Mouse (Mus musculus) limb, embryonic 14.5 days (tissue): ENCODE data around the gene Lpcat3. TPM values are rescaled to one million over a fixed set of nuclear protein-coding genes. Genes with fewer than 3 reads are reported as not detected.
"Not testable (repeated sequence)": the region's sequence is repeated elsewhere in the genome, so short reads cannot be mapped to it uniquely, and the experiment has no call there.

ENCODE experiments used
- ATAC-seq: fragments of 200-750 bp; cut with Nextera tagmentation; 2 replicates; pipeline ENCODE4 v1.8.0; 2017; ENCODE audit warnings: low read depth, moderate number of reproducible peaks, moderate TSS enrichment; ENCODE audit not compliant: low FRiP score
- DNase-seq: peaks from one replicate; pipeline ENCODE4 v3.0.0-alpha.2; 2015; ENCODE audit warnings: low spot score
- H3K27ac ChIP-seq: fragments of 300-500 bp; sonication (generic); replicated peaks from 2 replicates; pipeline ENCODE4 v1.5.1; 2014; ENCODE audit warnings: low read depth, mild to moderate bottlenecking, low read length, moderate library complexity, mixed read lengths
- H3K27me3 ChIP-seq: fragments of 300-500 bp; sonication (generic); 2 replicates; pipeline ENCODE4 v1.6.1; 2014; ENCODE audit warnings: low read length, mixed read lengths; ENCODE audit not compliant: control insufficient read depth, insufficient read depth
- H3K36me3 ChIP-seq: fragments of 300-500 bp; sonication (generic); 2 replicates; pipeline ENCODE4 v1.6.1; 2014; ENCODE audit warnings: mild to moderate bottlenecking, low read length, moderate library complexity, mixed read lengths; ENCODE audit not compliant: control insufficient read depth, insufficient read depth
- H3K4me1 ChIP-seq: fragments of 300-500 bp; sonication (generic); 2 replicates; pipeline ENCODE4 v1.6.1; 2014; ENCODE audit warnings: antibody characterized with exemption, low read length, mixed read lengths; ENCODE audit not compliant: control insufficient read depth, insufficient read depth
- H3K4me2 ChIP-seq: fragments of 300-500 bp; sonication (generic); replicated peaks from 2 replicates; pipeline ENCODE4 v1.6.1; 2014; ENCODE audit warnings: low read depth, mild to moderate bottlenecking, low read length, moderate library complexity; ENCODE audit not compliant: severe bottlenecking
- H3K4me3 ChIP-seq: fragments of 300-500 bp; sonication (generic); replicated peaks from 2 replicates; pipeline ENCODE4 v1.5.1; 2014; ENCODE audit warnings: low read length
- H3K9ac ChIP-seq: fragments of 300-500 bp; sonication (generic); 2 replicates; pipeline ENCODE4 v1.6.1; 2014; ENCODE audit warnings: mild to moderate bottlenecking, low read depth, low read length, moderate library complexity; ENCODE audit not compliant: severe bottlenecking
- H3K9me3 ChIP-seq: fragments of 300-500 bp; sonication (generic); 2 replicates; pipeline ENCODE4 v1.6.1; 2016; ENCODE audit warnings: low read length; ENCODE audit not compliant: control insufficient read depth
- POLR2A ChIP-seq: fragments of 200-500 bp; IDR thresholded peaks from 2 replicates; pipeline ENCODE4 v1.8.0; 2012; ENCODE audit warnings: inconsistent platforms, mild to moderate bottlenecking, moderate library complexity, borderline replicate concordance; ENCODE audit not compliant: insufficient read depth, insufficient read length; ENCODE audit errors: extremely low read depth
- WGBS: fragments of 180-500 bp; shearing (Covaris S2); extraction: QIAGEN DNeasy Blood & Tissue Kit; methylation state at CpG from one replicate; pipeline ENCODE4 v1.1.7; 2014; 5-methylcytosine and 5-hydroxymethylcytosine counted together
- polyA plus RNA-seq, 2 experiments: library from polyadenylated mRNA; depleted of rRNA in 1 of 2; stranded (reverse) in 1 of 2; unstranded in 1 of 2; fragments of >200 nt; fragmentation: Nextera tagmentation in 1 of 2; extraction: Ambion mirVana in 1 of 2; gene quantifications; 2 replicates each; pipeline versions ENCODE4 v1.2.1 to v1.2.3; 2012 to 2014

The Lpcat3 gene
- polyA plus RNA-seq, 2 experiments, result 49.3 to 80.8 TPM

- no peaks in the 10 kb centered on the region for H3K36me3 ChIP-seq
- H3K4me2 ChIP-seq, result no peak overlapping the region
- H3K4me3 ChIP-seq, result no peak overlapping the region
- no peaks in the 10 kb centered on the region for H3K9me3 ChIP-seq
- TF ChIP-seq POLR2A, result no peak
- H3K9ac ChIP-seq, result no peak overlapping the region
- H3K27me3 ChIP-seq, result no peaks in the 10 kb centered on the region
- ATAC-seq, result no peak
- 91% methylated on average over 12 of the region's 12 CpGs for WGBS
- no peaks in the 10 kb centered on the region for H3K4me1 ChIP-seq
- no peak overlapping the region for H3K27ac ChIP-seq
- DNase-seq, result no peak
Observed at GRCm38 (mm10) chr6:124685606-124686386, 23.0 kb downstream of the Lpcat3 start.

DNA sequence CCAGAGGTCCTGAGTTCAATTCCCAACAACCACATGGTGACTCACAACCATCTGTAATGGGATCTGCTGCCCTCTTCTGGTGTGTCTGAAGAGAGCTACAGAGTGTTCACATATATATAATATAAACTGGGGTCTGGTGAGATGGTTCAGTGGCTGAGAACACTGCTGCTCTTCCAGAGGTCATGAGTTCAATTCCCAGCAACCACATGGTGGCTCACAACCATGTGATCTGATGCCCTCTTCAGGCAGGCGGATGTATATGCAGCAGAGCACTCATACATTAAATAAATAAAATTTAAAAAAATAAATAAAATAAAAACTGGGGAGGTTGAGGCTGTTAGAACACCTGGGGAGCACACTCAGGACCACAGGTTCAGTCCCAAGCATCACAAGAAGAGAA lies 23.8 kb downstream of the Lpcat3 start:
- ATAC-seq, result not testable (repeated sequence)

DNA sequence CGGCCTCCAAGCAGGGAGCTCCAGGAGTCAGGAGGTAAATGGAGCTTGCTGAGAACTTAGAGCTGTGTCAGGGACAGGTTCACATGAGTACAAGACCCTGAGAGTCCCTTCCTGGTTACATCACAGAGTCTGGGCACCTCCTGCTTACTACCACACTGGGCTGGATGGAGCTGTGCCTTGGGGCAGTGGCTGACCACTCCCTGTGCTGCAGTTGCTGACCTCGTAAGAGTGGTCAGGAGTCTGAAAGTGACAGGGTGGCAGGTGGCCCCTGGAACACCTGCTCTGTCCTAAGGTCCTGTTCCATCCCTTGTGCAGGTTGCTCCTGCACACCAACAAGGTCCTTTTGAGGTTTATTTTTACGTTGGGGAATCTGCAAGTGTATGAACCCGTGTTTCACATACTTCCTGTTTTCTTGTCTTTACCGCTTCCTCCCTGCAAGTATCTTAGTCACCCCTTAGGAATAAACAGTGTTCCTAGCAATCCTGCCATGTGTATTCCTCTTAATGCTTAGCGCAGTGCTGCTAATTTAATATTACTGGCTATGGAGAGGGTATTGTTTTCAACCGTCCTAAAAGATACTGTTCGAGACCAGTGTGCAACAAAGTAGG lies 25.4 kb downstream of the Lpcat3 start:
- Histone ChIP-seq H3K27me3 (no peaks in the 10 kb centered on the region), H3K27ac (no peak overlapping the region), H3K4me2 (no peak overlapping the region), H3K4me3 (no peak overlapping the region), H3K36me3 (no peaks in the 10 kb centered on the region), H3K4me1 (no peaks in the 10 kb centered on the region), H3K9me3 (no peaks in the 10 kb centered on the region), H3K9ac (no peak overlapping the region)
- no peak for TF ChIP-seq POLR2A
- WGBS, result 87% methylated on average over 8 of the region's 8 CpGs
- no peak for ATAC-seq
- no peak for DNase-seq

More for the DNA sequence above, 23.8 kb downstream of the Lpcat3 start:
- not testable (repeated sequence) for H3K36me3 ChIP-seq, H3K9me3 ChIP-seq, H3K4me1 ChIP-seq, H3K4me3 ChIP-seq, DNase-seq, H3K27me3 ChIP-seq, H3K4me2 ChIP-seq, H3K27ac ChIP-seq, H3K9ac ChIP-seq
- WGBS, result 76% methylated on average over 1 of the region's 1 CpGs

GRCm38 (mm10) chr6:124689011-124689410 lies 26.2 kb downstream of the Lpcat3 start:
- 93% methylated on average over 3 of the region's 3 CpGs for whole genome bisulfite sequencing
- no peaks in the 10 kb centered on the region for H3K4me1 ChIP-seq
- DNase-seq (no peak), ATAC-seq (no peak)
- no peaks in the 10 kb centered on the region for H3K36me3 ChIP-seq
- H3K27me3 ChIP-seq, result no peaks in the 10 kb centered on the region
- H3K4me3 ChIP-seq, result no peak overlapping the region
- H3K9ac ChIP-seq, result no peak overlapping the region
- no peak overlapping the region for H3K27ac ChIP-seq
- H3K9me3 ChIP-seq, result no peaks in the 10 kb centered on the region
- TF ChIP-seq POLR2A, result no peak
- no peak overlapping the region for H3K4me2 ChIP-seq

DNA sequence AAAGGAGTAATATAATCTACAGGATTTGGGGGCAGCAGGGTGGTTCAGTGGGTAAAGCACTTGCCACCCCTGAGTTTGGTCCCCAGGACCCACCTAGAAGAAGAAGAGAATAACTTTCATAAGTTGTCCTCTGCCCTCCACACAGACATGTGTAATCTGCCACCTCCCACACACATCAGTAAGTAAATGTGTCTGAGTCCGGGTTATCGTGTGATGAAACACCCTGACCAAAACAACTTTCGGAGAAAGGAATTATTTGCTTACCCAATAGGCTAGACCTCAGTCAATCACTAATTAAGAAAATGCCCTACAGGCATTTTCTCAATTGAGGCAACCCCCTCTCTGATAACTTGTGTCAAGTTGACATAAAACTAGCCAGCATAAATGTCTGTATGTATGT lies 27.7 kb downstream of the Lpcat3 start:
- Histone ChIP-seq H3K4me3 (no peak overlapping the region), H3K36me3 (no peaks in the 10 kb centered on the region), H3K27ac (no peak overlapping the region), H3K9ac (no peak overlapping the region), H3K4me2 (no peak overlapping the region), H3K4me1 (no peaks in the 10 kb centered on the region), H3K9me3 (no peaks in the 10 kb centered on the region), H3K27me3 (no peaks in the 10 kb centered on the region)
- no peak for TF ChIP-seq POLR2A
- ATAC-seq (no peak), DNase-seq (no peak)
- 95% methylated on average over 3 of the region's 3 CpGs for WGBS
